Mouse (Mus musculus) E14TG2a.4 (cell line): ENCODE results near the gene Lpar1.

Experiments used
- H3K27me3 ChIP-seq: 2 replicates; pipeline ENCODE4 v1.6.1; 2014; ENCODE audit warnings: low read length, control low read depth; ENCODE audit not compliant: insufficient read depth
- H3K36me3 ChIP-seq: 2 replicates; pipeline ENCODE4 v1.6.1; 2014; ENCODE audit warnings: low read length, control low read depth; ENCODE audit not compliant: insufficient read depth
- H3K4me1 ChIP-seq: replicated peaks from 2 replicates; pipeline ENCODE4 v1.6.1; 2014; ENCODE audit warnings: low read depth, low read length, control low read depth
- H3K4me3 ChIP-seq: replicated peaks from 2 replicates; pipeline ENCODE4 v1.5.1; 2014; ENCODE audit warnings: mild to moderate bottlenecking, low read length
- H3K9me3 ChIP-seq: 2 replicates; pipeline ENCODE4 v1.6.1; 2014; ENCODE audit warnings: low read length, control low read depth
- CTCF ChIP-seq: conservative IDR thresholded peaks from 2 replicates; pipeline ENCODE4 v1.5.1; 2014; ENCODE audit warnings: low read length
- NANOG ChIP-seq: IDR thresholded peaks from 2 replicates; pipeline ENCODE4 v1.6.1; 2014; ENCODE audit warnings: borderline replicate concordance, low read length, mixed read lengths
- POU5F1 ChIP-seq: IDR thresholded peaks from 2 replicates; pipeline ENCODE4 v1.6.1; 2014; ENCODE audit warnings: low read length, borderline replicate concordance

Lpar1 gene

DNA sequence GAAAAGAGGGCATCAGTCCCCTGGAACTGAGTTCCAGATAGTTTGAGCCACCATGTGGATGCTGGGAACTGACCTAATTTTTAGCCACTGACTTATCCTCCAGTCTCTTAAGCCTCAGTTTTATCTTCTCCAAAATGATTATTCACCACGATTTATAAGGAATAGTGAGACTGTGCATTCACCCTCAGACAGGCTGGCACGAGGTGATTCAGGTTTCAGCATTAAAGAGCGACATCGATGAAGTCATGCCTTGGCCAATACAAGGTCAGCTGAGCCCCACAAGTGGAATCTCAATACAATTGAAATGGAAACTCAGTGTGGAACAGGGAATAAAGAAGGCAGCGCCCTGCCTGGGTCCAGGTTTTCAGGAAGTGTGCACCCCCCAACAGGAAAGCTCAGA, 88.1 kb downstream of the Lpar1 start:
- H3K36me3 ChIP-seq, result no peaks in the 10 kb centered on the region
- TF ChIP-seq NANOG (no peak), POU5F1 (no peak), CTCF (no peak)
- no peaks in the 10 kb centered on the region for H3K9me3 ChIP-seq
- H3K4me1 ChIP-seq, result peaks cover 7% of the 10 kb centered on the region; the same call in 1 of the 2 replicates
- no peak overlapping the region for H3K4me3 ChIP-seq
- no peaks in the 10 kb centered on the region for H3K27me3 ChIP-seq

DNA sequence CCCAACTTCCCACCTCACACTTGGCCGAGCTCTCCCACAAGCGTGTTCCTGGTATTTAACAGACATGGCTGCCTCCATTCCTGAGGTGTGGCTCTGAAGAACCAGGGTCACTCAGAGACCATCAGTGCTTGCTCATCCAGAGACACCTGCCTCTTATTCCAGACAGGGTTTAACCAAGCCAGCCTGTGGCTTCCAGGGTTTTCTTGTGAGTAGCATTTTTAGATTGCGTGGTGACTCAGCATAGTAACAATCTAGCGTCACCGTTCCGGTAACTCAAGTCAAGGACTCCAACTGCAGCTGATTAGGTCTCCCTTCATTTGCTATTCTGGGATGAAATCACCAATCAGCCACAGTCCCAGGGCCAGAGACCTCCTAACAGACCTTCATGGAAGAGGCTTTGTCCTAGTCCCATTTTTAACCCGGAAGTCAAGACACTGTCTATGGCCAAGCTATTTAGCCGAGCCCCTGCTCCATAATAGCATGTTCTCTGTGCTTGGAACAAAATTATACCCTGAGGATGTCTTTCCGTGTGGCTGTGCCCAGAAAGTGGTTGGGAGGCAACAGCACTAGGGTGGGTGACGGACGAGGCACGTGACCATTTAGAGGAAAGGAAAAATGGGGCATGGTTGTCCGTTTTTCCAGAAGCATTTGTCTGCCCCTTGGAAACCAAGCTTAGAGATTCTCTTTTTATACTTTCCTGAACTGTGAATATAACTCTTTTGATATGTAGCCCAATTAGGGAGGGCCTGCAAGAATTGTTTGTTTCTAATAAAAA, 89.1 kb downstream of the Lpar1 start:
- TF ChIP-seq CTCF (no peak), POU5F1 (no peak), NANOG (no peak)
- H3K9me3 ChIP-seq, result no peaks in the 10 kb centered on the region
- no peaks in the 10 kb centered on the region for H3K27me3 ChIP-seq
- peaks cover 7% of the 10 kb centered on the region; the same call in 1 of the 2 replicates for H3K4me1 ChIP-seq
- no peaks in the 10 kb centered on the region for H3K36me3 ChIP-seq
- H3K4me3 ChIP-seq, result no peak overlapping the region

DNA sequence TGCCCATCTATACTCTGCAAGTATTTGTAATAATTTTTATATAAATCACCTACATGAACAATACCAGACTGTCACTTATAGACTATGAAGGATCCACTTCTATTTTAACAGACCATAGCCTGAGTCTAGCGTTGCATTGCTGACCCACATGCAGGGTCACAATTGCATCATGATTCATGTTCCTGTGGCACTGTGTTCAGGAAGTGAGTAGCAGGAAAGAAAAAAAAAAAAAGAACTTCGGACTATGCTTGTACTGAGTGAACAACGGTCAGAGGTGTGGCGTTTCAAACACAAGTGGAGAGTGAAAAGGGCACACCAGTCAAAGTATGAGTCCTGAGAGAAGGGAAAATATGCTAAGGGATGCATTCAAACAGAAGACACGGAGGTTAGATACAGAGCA, 90.7 kb downstream of the Lpar1 start:
- TF ChIP-seq POU5F1 (no peak), CTCF (no peak), NANOG (no peak)
- Histone ChIP-seq H3K36me3 (no peaks in the 10 kb centered on the region), H3K27me3 (no peaks in the 10 kb centered on the region), H3K9me3 (no peaks in the 10 kb centered on the region), H3K4me3 (no peak overlapping the region), H3K4me1 (peaks cover 7% of the 10 kb centered on the region; the same call in 1 of the 2 replicates)

DNA sequence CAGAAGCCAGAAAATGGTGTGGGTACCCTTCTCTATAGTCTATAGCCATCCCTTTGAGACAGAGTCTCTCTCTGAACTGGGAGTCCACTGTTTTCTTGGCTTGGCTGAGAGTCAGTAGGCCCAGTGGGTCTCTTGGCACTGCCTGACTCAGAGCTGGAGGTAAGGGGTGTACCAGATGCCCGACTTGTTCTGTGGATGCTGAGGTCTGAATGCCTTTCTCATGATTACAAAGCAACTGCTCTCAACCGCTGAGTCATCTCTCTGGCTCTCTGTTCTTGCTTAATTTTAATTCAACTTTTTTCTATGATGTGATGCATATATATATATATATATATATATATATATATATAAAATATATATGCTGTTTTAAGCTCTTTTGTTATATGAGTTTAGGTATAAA, 91.1 kb downstream of the Lpar1 start:
- H3K4me1 ChIP-seq, result peaks cover 7% of the 10 kb centered on the region; the same call in 1 of the 2 replicates
- no peaks in the 10 kb centered on the region for H3K9me3 ChIP-seq
- no peak for TF ChIP-seq CTCF
- TF ChIP-seq POU5F1, result no peak
- no peak for TF ChIP-seq NANOG
- H3K36me3 ChIP-seq, result no peaks in the 10 kb centered on the region
- H3K4me3 ChIP-seq, result no peak overlapping the region
- H3K27me3 ChIP-seq, result no peaks in the 10 kb centered on the region

DNA sequence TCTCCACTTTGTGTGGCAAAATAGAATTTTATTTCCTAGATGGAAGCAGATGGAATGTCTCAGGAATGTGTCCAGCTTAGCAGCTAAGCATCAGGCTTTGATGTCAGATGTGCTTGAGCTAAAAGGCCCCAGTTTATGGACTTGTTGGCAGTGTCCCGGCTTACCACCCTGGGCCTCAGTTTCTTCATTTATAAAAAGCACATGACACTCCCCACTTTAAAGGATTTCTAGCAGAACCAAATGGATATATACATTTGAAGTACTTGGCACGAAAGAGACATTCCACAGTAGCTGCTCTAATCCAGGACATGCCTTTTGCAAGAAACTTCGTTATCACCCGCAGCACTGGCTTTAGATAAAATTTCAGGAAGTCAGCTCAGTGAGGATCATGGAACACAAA, 100.4 kb downstream of the Lpar1 start:
- H3K9me3 ChIP-seq, result no peaks in the 10 kb centered on the region
- 0 out of 2 replicates have a peak, but pooled peaks cover 4% of the 10 kb centered on the region for H3K4me1 ChIP-seq
- H3K36me3 ChIP-seq, result no peaks in the 10 kb centered on the region
- TF ChIP-seq POU5F1 (no peak), NANOG (no peak), CTCF (no peak)
- no peak overlapping the region for H3K4me3 ChIP-seq
- no peaks in the 10 kb centered on the region for H3K27me3 ChIP-seq

DNA sequence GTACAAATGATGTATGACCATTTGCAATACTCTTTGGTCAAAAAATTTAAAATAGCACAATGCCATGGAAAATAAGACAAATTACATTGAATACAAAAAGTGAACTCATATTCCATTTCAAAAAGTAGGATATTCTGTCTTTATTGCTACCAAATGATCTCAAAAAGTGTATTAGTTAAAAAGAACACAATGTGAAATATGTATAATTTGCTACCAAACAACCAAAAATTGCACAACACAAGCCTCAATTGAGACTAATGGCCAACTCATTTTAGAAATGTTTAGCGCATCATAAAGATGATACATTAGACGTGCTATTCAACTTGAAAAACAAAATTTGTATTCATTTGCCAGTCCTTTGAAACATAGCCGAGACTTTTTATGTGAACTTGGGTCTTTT, 104.9 kb downstream of the Lpar1 start:
- H3K9me3 ChIP-seq, result no peaks in the 10 kb centered on the region
- no peaks in the 10 kb centered on the region for H3K4me1 ChIP-seq
- no peaks in the 10 kb centered on the region for H3K36me3 ChIP-seq
- no peak overlapping the region for H3K4me3 ChIP-seq
- TF ChIP-seq CTCF (no peak), POU5F1 (no peak)
- no peaks in the 10 kb centered on the region for H3K27me3 ChIP-seq

DNA sequence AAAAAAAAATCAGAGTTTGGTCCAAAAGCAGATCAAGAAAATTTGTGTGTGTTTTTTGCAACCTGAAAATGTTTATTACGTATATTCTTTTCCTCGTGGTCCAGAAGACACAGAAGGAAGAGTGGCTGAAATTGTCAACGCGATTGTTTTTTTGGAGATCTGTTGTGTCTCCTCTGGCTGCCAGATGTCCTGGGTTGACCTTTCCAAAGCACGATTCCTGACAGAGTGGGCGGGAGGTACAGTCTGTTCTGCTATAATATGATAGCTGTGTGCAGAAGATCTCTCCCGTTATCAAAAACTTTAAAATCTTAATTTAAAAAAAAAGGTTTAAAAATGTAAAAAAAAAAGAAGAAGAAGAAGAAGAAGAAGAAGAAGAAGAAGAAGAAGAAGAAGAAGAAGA, 105.9 kb downstream of the Lpar1 start:
- H3K27me3 ChIP-seq, result no peaks in the 10 kb centered on the region
- H3K9me3 ChIP-seq, result no peaks in the 10 kb centered on the region
- no peaks in the 10 kb centered on the region for H3K36me3 ChIP-seq
- no peaks in the 10 kb centered on the region; the same call in 1 of the 2 replicates for H3K4me1 ChIP-seq
- H3K4me3 ChIP-seq, result no peak overlapping the region
- no peak for TF ChIP-seq CTCF
- no peak for TF ChIP-seq POU5F1
- TF ChIP-seq NANOG, result no peak

DNA sequence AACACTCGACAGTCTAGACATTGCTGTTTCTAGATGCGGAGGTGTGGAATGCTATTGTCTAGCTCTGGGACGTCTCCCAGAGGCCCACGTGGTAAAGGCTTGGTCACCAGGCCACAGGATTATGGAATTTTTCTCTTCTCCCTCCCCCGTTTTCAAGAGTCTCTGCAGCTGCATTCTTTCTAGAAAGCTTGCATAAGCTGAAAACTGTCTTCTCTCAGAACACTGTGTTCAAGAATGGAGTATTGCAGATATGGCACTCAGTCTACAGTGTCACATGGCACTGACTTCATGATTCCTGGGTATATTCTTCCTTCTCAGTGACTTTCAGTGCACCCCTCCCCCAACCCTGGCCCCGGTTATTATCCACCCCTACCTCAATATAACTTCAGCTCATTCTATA, 107.9 kb downstream of the Lpar1 start:
- H3K27me3 ChIP-seq, result no peaks in the 10 kb centered on the region
- no peaks in the 10 kb centered on the region for H3K36me3 ChIP-seq
- TF ChIP-seq POU5F1 (no peak), CTCF (no peak), NANOG (no peak)
- H3K4me3 ChIP-seq, result no peak overlapping the region
- H3K4me1 ChIP-seq, result peaks cover 8% of the 10 kb centered on the region
- H3K9me3 ChIP-seq, result no peaks in the 10 kb centered on the region

DNA sequence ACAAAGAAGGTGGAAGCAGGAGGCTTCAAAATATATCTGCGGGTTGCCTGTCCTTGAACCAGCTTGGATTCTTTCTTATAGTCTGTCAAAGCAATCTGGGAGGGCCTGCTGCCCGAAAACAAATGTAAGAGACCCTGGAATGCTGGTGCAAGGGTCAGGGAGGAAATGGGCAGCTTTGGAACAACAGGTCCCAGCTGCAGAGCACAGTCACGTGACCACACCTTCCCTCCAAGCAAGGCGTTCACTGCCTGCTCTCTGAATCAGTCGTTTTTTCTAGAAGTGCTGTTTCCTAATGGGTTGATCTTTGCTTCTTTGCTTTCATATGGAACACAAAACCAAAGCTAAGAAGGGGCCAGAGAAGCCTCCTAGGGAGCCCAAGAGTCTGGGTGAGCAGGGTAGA, 111.4 kb downstream of the Lpar1 start:
- TF ChIP-seq NANOG, result no peak
- no peak for TF ChIP-seq CTCF
- TF ChIP-seq POU5F1, result no peak
- H3K27me3 ChIP-seq, result no peaks in the 10 kb centered on the region
- peaks cover 8% of the 10 kb centered on the region for H3K4me1 ChIP-seq
- H3K36me3 ChIP-seq, result no peaks in the 10 kb centered on the region
- no peak overlapping the region for H3K4me3 ChIP-seq
- H3K9me3 ChIP-seq, result no peaks in the 10 kb centered on the region
